Mouse (Mus musculus): ENCODE data around the gene B3galnt1. TPM values are rescaled to one million over a fixed set of nuclear protein-coding genes. Genes with fewer than 3 reads are reported as not detected.

B3galnt1 gene
- polyA plus RNA-seq, 1 experiment from 2014 or later = 103 TPM

DNA sequence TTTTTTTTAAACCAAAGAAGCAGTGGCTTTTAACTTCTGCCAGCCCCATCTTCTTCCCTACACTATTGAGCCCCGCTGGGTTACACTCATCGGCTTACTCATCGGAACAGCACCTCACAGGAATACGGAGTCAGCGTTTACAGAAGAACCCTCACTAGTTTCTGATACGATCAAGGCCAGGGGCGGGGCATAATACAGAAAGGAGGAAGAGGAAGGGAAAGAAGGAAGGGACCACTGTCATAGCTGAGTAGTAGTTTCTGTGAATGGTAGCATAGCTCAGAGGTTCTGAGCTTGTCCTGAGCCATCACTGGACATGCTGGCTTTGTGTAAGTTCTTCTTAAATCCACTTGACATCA is 38.8 kb downstream of the B3galnt1 start:
- no peaks in the 10 kb centered on the region for H3K36me3 ChIP-seq
- H3K4me1 ChIP-seq (replicated peaks) = 0 out of 2 replicates have a peak, but pooled peaks cover 6% of the 10 kb centered on the region
- WGBS = 88% methylated on average over 7 of the region's 7 CpGs
- no peak overlapping the region for H3K9ac ChIP-seq
- no peaks in the 10 kb centered on the region for H3K9me3 ChIP-seq
- no peak overlapping the region for H3K4me2 ChIP-seq
- no peak for ATAC-seq (ENCODE audit: low FRiP score, low read depth)
- no peaks in the 10 kb centered on the region for H3K27me3 ChIP-seq
- H3K27ac ChIP-seq (replicated peaks) = no peak overlapping the region
- H3K4me3 ChIP-seq = no peak overlapping the region

DNA sequence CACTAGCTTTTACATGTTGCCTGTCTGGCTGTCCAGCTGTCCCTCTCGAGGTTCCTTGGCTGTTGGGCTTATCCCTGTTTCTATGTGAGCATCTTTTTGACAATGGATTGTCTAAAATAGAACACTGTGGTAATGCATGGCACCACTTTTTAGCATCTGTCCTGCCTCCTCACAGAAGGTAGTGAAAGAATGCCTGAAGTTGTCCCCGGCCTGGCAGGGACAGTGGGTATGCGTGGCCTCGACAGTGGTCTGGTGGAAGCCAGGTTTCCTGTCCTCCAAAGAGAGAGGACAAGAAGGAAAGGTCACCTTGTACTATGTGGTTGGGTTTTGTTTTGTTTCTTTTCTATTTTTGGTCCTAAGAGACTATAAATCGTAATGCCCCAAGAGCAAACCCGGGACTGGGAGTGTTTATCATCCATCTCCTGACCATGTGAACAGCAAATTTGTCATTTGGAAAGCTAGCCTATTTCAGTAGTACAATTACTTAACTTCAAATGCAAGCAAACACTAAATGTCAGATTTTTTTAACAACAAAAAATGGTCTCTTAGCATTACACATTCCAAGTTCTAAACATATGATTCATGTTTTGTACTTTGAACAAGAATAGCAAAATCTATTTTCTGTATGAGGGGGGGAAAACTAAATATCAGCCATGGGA is 39.3 kb downstream of the B3galnt1 start:
- H3K9me3 ChIP-seq = no peaks in the 10 kb centered on the region
- H3K36me3 ChIP-seq = no peaks in the 10 kb centered on the region
- H3K4me3 ChIP-seq = no peak overlapping the region
- H3K27me3 ChIP-seq = no peaks in the 10 kb centered on the region
- no peak overlapping the region for H3K9ac ChIP-seq
- H3K4me1 ChIP-seq (replicated peaks) = 0 out of 2 replicates have a peak, but pooled peaks cover 6% of the 10 kb centered on the region
- WGBS = 89% methylated on average over 6 of the region's 6 CpGs
- no peak for ATAC-seq (ENCODE audit: low FRiP score, low read depth)
- H3K27ac ChIP-seq (replicated peaks) = no peak overlapping the region
- H3K4me2 ChIP-seq = no peak overlapping the region

DNA sequence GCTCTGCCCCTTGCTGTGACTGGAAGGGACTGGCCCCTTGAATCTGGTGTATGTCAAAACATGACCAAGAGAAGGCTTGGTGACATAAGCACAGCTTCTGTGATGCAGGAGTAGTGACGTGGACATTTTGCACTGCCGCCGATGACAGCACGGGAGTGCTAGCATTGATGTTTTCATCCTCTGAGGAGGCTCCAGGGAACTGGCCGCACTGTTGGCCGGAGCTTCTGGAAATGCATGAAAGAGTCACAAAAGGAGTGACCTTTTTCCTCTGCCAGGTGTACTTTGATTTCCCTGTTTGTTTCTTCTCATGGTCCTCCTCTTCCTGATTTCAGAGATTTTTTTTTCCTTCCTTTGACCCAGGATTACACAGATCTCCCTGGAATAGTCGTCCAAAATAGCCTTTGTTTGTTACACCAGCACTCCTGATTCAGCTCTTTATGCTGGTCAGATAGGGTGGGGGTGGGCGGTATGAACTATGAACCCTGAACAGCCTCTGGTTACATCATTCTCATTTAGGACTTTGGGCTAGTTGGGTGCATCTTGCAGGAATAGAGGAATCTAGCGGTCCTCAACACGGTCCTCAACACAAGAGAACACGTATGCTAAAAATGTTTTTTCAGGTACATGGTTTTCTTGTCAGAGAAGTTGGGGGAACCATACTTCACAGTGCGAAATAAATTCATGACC is 42.5 kb downstream of the B3galnt1 start:
- Histone ChIP-seq H3K9me3 (no peaks in the 10 kb centered on the region), H3K4me2 (no peak overlapping the region), H3K27me3 (no peaks in the 10 kb centered on the region), H3K4me3 (no peak overlapping the region), H3K36me3 (no peaks in the 10 kb centered on the region), H3K4me1 (replicated peaks) (0 out of 2 replicates have a peak, but pooled peaks cover 6% of the 10 kb centered on the region), H3K9ac (no peak overlapping the region), H3K27ac (replicated peaks) (no peak overlapping the region)
- no peak; the same call in 1 of the 2 replicates for ATAC-seq (ENCODE audit: low FRiP score, low read depth)
- 76% methylated on average over 12 of the region's 12 CpGs for WGBS

DNA sequence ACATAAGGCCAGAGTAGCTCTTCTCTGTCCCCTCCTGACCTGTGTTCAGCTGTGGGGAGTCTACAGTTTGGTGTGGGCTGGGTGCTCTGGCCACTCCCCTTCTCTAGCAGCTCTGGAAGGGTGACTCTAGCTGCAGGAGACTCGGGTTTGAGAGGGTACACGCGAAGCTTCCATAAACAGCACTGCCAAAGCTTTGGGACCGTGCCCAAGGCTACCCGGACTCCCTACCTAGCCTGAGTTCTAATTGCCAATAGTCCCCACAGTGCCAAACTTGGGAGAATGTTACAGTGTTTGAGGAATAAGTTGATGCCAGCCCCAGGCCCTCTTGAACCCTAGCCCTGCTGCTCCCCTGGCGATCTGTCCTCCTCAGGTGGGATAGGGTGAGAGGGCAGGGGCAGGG is 43.2 kb downstream of the B3galnt1 start:
- H3K27me3 ChIP-seq = no peaks in the 10 kb centered on the region
- H3K4me2 ChIP-seq = no peak overlapping the region
- no peak overlapping the region for H3K9ac ChIP-seq
- no peak for ATAC-seq (ENCODE audit: low FRiP score, low read depth)
- no peaks in the 10 kb centered on the region for H3K36me3 ChIP-seq
- H3K4me1 ChIP-seq (replicated peaks) = 0 out of 2 replicates have a peak, but pooled peaks cover 6% of the 10 kb centered on the region
- H3K9me3 ChIP-seq = no peaks in the 10 kb centered on the region
- WGBS = 77% methylated on average over 6 of the region's 6 CpGs
- H3K27ac ChIP-seq (replicated peaks) = no peak overlapping the region
- no peak overlapping the region for H3K4me3 ChIP-seq

DNA sequence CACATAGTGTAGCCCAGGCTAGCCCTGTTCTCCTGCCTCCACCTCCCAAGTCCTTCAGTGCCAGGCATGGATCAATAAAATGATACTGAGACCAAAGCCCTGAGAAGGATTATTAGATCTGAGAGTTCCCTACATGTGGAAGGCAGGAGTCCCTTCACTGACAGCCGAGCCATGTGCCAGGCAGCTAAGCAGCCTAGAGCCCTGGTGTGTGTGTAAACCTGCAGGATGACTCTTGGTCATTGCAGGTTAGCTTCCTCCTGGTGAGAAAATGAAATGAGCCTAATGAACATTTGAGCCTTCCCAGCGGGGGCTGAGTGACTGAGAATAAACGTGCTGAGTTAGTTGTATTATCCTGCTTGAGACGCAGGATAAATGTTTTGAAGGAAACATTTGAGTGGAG is 49.2 kb downstream of the B3galnt1 start:
- no peak for ATAC-seq (ENCODE audit: low FRiP score, low read depth)

DNA sequence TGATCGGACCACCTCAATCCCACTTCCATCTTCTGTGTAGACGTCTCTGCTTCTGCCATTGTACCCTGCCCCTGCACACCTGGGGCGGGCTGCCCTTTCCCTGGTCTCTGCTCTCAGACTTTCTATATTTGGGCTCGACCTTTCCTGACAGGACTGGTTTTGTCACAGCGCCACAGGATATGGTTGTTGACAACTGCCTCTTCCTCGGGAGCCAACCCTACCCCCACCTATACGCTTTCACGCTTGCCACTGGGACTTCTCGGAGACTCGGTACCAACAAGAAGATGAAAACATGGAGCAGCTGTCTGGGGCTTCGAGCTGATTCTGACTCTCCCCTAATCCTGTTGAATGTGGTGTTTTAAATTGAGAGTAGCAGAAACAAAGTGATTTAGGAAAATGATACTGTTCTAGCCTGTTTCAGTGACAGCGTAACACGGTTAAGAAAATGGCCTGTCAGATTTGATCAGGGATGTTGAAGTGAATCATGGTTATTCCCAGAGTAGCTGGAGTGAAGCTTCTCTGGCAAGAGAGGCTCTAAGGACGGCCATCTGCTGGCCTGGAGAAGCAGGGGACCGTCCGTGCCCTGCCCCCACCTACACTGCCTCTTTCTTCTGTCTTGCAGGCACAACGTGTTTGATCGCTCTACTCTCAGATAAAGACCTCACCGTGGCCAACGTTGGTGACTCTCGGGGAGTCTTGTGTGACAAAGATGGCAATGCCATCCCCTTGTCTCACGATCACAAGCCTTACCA is 49.9 kb downstream of the B3galnt1 start:
- WGBS = 75% methylated on average over 22 of the region's 22 CpGs
- H3K27ac ChIP-seq (replicated peaks) = 0 out of 2 replicates have a peak overlapping the region, but pooled peaks have one; percentile 18
- no peak overlapping the region for H3K9ac ChIP-seq
- no peaks in the 10 kb centered on the region for H3K27me3 ChIP-seq
- peak; percentile 51 for ATAC-seq (ENCODE audit: low FRiP score, low read depth)
- no peak overlapping the region for H3K4me2 ChIP-seq
- no peak overlapping the region for H3K4me3 ChIP-seq
- H3K9me3 ChIP-seq = no peaks in the 10 kb centered on the region
- 0 out of 2 replicates have a peak, but pooled peaks cover 5% of the 10 kb centered on the region for H3K4me1 ChIP-seq (replicated peaks)
- H3K36me3 ChIP-seq = no peaks in the 10 kb centered on the region

More for the DNA sequence above, 49.2 kb downstream of the B3galnt1 start:
- no peak overlapping the region for H3K4me3 ChIP-seq
- H3K27ac ChIP-seq (replicated peaks) = no peak overlapping the region
- H3K36me3 ChIP-seq = no peaks in the 10 kb centered on the region
- H3K4me1 ChIP-seq (replicated peaks) = 0 out of 2 replicates have a peak, but pooled peaks cover 5% of the 10 kb centered on the region
- 68% methylated on average over 4 of the region's 4 CpGs for WGBS
- no peak overlapping the region for H3K4me2 ChIP-seq
- no peak overlapping the region for H3K9ac ChIP-seq
- no peaks in the 10 kb centered on the region for H3K9me3 ChIP-seq
- no peaks in the 10 kb centered on the region for H3K27me3 ChIP-seq

DNA sequence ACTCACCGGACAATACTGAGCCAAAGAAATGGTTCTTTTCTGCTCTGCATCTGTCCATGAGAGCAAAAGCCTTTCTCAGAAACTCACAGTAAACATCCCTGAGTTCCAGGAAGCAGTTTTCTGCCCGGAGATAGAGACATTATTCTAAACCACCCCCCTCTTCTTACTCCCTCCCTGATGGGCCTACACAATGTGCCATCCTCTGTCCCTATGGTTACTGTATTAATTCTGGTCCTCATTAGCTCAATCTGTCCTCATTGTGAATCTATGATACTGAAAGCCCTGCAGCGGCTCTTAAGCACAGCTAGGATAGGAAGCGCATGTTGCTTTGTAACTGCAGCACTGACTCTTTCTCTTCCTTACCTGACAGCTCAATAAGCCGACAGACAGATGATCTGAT is 53.7 kb downstream of the B3galnt1 start:
- WGBS = 43% methylated on average over 5 of the region's 5 CpGs
- H3K4me1 ChIP-seq (replicated peaks) = 0 out of 2 replicates have a peak, but pooled peaks cover 5% of the 10 kb centered on the region
- no peak overlapping the region for H3K27ac ChIP-seq (replicated peaks)
- H3K27me3 ChIP-seq = no peaks in the 10 kb centered on the region
- no peak overlapping the region for H3K4me2 ChIP-seq
- no peak overlapping the region for H3K4me3 ChIP-seq
- H3K9ac ChIP-seq = no peak overlapping the region
- no peaks in the 10 kb centered on the region for H3K9me3 ChIP-seq
- no peaks in the 10 kb centered on the region for H3K36me3 ChIP-seq
- ATAC-seq (ENCODE audit: low FRiP score, low read depth) = peak; percentile 43; the same call in 1 of the 2 replicates

DNA sequence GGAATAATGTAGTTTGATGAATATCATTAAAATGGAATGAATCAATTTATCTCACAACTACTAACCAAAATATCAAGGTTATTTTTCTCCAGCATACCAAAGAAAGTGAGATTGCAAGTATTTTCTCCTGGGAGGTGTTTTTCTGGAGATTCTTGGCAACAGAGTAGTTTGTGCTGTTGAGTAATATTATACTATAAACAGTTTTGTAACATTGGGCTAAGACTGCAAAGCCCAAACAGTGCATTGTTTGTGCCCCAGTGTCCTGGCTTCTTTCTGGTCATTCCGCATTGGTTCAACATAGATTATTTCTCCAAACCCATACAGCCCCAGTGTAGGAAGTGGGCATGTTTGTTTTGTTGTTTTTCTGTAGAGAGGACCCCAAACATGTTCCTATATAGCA is 55.0 kb downstream of the B3galnt1 start:
- no peaks in the 10 kb centered on the region for H3K27me3 ChIP-seq
- H3K9me3 ChIP-seq = no peaks in the 10 kb centered on the region
- WGBS = 100% methylated on average over 1 of the region's 1 CpGs
- no peaks in the 10 kb centered on the region for H3K36me3 ChIP-seq
- H3K27ac ChIP-seq (replicated peaks) = no peak overlapping the region
- no peak overlapping the region for H3K9ac ChIP-seq
- H3K4me3 ChIP-seq = no peak overlapping the region
- H3K4me1 ChIP-seq (replicated peaks) = peaks cover 14% of the 10 kb centered on the region; the same call in 1 of the 2 replicates
- H3K4me2 ChIP-seq = no peak overlapping the region
- no peak for ATAC-seq (ENCODE audit: low FRiP score, low read depth)

DNA sequence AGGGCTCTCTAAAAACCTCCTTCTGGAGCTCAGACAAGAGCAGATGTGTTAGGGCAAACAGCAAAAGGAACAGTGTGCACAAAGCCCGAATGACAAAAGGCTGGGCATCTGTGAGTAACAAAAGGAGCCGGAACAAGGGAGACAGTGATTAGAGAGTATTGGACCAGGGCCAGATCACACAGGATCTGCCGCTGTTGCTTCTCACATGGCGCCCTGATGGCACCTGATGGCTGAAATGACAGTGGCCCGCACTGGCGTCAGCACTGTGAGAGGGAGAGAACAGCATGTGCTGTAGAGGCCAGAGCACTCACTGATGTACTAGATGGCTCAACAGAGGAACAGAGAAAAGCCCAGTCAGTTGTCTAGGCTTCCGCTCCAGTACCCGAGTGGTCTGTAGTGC is 55.8 kb downstream of the B3galnt1 start:
- H3K9ac ChIP-seq = no peak overlapping the region
- H3K4me3 ChIP-seq = no peak overlapping the region
- no peak; the same call in 1 of the 2 replicates for ATAC-seq (ENCODE audit: low FRiP score, low read depth)
- 0 out of 2 replicates have a peak overlapping the region, but pooled peaks have one; percentile 2 for H3K27ac ChIP-seq (replicated peaks)
- H3K27me3 ChIP-seq = no peaks in the 10 kb centered on the region
- no peaks in the 10 kb centered on the region for H3K9me3 ChIP-seq
- WGBS = 41% methylated on average over 8 of the region's 8 CpGs
- no peak overlapping the region for H3K4me2 ChIP-seq
- H3K36me3 ChIP-seq = no peaks in the 10 kb centered on the region
- H3K4me1 ChIP-seq (replicated peaks) = peaks cover 14% of the 10 kb centered on the region

DNA sequence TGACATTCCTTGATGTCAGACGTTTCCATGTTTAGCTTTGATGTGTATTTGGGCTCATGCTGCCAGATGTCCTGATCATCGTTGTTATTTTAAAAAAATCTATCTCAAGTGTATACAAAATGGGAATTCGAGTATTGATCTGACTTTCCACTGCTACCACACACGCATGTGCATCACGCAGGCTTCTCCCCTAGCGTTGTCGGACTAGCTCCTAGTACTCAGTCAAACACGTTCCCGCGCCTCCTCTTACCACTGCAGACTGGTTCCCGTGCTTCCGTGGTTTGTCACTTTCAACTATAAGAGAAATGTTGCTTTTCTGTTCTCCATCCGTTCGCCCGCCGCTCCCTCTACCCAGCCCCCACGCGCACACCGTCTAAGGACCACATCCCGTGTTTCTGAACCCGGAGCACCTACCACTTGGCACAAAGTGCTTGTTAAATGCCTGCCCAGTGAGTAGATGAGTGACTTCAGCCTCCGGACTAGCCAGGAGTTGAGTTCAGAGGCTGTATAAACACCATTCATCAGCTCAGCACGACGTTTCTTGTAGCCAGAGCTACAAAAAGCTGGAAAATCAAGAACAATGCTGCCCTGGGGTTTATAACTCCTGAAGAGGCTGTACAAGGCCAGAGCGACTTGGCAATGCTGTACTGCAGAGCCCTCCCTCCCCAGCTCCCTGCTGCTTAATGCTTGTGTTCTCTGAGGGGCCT is 62.7 kb downstream of the B3galnt1 start:
- Histone ChIP-seq H3K27me3 (no peaks in the 10 kb centered on the region), H3K4me3 (no peak overlapping the region), H3K4me1 (replicated peaks) (peaks cover 33% of the 10 kb centered on the region), H3K36me3 (no peaks in the 10 kb centered on the region), H3K27ac (replicated peaks) (peak overlapping the region; percentile 35; the same call in 1 of the 2 replicates), H3K9me3 (no peaks in the 10 kb centered on the region), H3K4me2 (peak overlapping the region; percentile 34), H3K9ac (no peak overlapping the region)
- peak; percentile 79 for ATAC-seq (ENCODE audit: low FRiP score, low read depth)
- WGBS = 24% methylated on average over 25 of the region's 25 CpGs

DNA sequence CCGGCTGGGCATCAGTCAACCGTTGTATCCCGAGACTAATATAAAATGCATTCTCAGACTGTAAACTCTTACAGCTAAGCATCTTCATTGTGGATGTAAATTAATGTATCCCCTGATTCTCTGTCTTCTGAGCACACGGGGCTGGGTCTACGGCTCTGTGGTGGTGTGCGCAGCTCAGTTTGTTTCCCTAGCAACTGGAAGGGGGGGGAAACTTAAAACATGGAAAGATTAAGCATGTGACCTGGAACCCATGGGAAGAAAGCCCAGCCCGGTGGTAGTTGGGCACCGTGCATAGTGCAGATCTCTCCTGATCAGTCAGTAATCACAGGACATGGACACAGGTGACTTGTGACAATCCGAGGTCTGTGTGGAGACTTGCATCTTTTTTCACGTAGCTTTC is 63.3 kb downstream of the B3galnt1 start:
- 25% methylated on average over 10 of the region's 10 CpGs for WGBS
- H3K9me3 ChIP-seq = no peaks in the 10 kb centered on the region
- H3K9ac ChIP-seq = no peak overlapping the region
- 0 out of 2 replicates have a peak overlapping the region, but pooled peaks have one; percentile 34 for H3K4me2 ChIP-seq
- ATAC-seq (ENCODE audit: low FRiP score, low read depth) = peak; percentile 49
- no peaks in the 10 kb centered on the region for H3K27me3 ChIP-seq
- peaks cover 33% of the 10 kb centered on the region for H3K4me1 ChIP-seq (replicated peaks)
- H3K4me3 ChIP-seq = no peak overlapping the region
- no peaks in the 10 kb centered on the region for H3K36me3 ChIP-seq
- peak overlapping the region; percentile 35; the same call in 1 of the 2 replicates for H3K27ac ChIP-seq (replicated peaks)
